Mouse (Mus musculus) liver, embryonic 14.5 days (tissue): Measurements from ENCODE around the gene Hist1h4k.

ENCODE experiments used
- CTCF ChIP-seq: IDR thresholded peaks from 2 replicates; pipeline ENCODE4 v1.5.1; 2016; ENCODE audit warnings: antibody characterized with exemption, low read depth, control low read depth
- EP300 ChIP-seq: IDR thresholded peaks from 2 replicates; pipeline ENCODE4 v1.6.1; 2016; ENCODE audit warnings: antibody characterized with exemption, low read depth

- TF ChIP-seq EP300: no peak
- TF ChIP-seq CTCF: no peak
Observed at GRCm38 (mm10) chr13:21715131-21715863, 35.0 kb downstream of the Hist1h4k start.
